Mouse (Mus musculus) heart, postnatal 10 days (tissue): Measurements from ENCODE around the gene Hist1h4b. TPM values are rescaled to one million over a fixed set of nuclear protein-coding genes. Genes with fewer than 3 reads are reported as not detected.

Experiments
- DNase-seq, 2 experiments: peaks; one replicate each; pipeline ENCODE4 v3.0.0; 2021
- intact Hi-C: fragments of 180-260 bp; cut with DNase I; formaldehyde crosslinking; loops from one replicate; pipeline ENCODE4 v1.15.1; 2025
- total RNA-seq, 2 experiments: library from RNA; stranded (reverse); gene quantifications; 2 replicates each; pipeline ENCODE4 v1.2.3; 2021

Gene Hist1h4b
- total RNA-seq, 2 experiments from 2014 or later, result 130 to 151 TPM

DNA sequence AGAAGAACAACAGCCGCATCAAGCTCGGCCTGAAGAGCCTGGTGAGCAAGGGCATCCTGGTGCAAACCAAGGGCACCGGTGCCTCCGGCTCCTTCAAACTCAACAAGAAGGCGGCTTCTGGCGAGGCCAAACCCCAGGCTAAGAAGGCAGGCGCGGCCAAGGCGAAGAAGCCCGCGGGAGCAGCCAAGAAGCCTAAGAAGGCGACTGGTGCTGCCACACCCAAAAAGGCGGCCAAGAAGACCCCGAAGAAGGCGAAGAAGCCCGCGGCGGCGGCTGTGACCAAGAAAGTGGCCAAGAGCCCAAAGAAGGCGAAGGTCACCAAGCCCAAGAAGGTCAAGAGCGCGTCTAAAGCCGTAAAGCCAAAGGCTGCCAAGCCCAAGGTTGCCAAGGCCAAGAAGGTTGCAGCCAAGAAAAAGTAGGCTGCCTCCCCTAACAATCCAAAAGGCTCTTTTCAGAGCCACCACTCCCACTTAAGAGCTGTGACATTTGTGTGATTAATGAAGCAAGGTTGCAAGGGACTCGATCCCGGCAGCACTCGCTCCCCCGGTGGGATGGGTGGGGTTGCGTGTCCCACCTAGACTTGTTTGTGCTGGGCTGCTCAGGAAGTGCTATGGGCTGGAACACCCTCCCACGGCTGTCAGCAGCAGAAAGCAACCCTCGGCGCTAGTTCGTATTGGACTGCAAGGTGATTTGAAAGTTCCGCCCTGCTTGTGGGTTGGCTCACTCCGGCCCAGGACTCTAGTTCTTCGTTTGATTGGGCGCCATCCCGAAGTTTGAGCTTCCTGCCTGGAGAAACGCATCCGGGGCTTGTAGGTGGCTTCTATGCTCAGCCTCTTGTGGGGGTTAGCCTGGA lies 17.5 kb upstream of the Hist1h4b start:
- peak; percentile 94 to 97 for DNase-seq
- intact Hi-C loops, result loop anchor here (5.0 to 10.0 kb wide), 3 partner anchors 54 to 307 kb away; partner anchors contain the start of genes Hist1h1e, Hist1h2ac, Hist1h2bc and Hist1h2be

DNA sequence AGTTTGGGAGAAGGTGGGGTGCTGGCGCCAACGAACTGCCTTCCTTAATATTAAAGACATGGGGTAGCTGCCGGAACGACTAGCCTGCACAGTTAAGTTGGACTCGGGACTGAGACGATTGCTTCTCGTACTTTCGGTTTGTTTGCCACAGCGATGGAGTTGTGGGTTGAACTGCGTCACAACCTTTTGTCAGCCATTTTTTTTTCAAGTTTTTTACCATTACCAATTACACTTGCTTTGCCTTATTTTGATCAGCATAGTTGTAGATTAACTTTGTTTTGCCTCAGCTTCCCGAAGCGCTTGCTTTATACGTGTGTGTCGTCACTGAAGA lies 16.9 kb upstream of the Hist1h4b start:
- intact Hi-C loops, result loop anchor here (5.0 to 10.0 kb wide), 6 partner anchors 55 to 1915 kb away; partner anchors contain the start of genes Hist1h1e, Hist1h2ac, Hist1h2af and Hist1h2bc
- DNase-seq, result no peak

DNA sequence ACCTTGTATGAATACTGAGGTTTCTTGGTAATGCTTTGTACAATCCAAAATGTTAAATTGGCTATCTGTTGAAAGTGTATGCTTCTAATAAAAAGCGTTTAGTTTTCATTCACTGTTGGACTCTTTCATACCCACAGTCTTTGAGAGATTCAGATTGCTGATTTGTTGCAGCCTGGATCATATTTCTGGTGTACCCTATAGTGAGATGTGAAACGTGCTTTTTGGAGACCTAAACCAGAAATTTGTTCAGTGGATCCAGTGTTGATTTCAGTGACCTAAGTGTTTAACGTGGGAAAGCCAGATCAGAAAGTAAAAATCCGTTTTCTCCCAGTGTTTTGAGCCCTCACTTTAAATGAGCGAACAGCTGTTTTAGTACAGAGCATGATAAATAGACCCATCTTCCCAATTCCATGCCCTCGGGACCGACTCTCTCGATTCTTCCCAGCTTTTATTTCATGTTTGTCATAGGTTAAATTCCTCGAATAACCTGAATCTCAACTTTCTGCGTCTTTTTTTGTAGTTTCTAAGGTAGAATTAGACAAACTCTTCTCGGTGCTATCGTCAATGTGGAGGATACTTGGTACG lies 16.5 kb upstream of the Hist1h4b start:
- DNase-seq, result no peak
- intact Hi-C loops, result loop anchor here (5.0 to 10.0 kb wide), 3 partner anchors 158 to 1916 kb away; partner anchors contain the start of genes Hist1h2af, Hist1h3g, Hist1h4d and Hist1h4h

DNA sequence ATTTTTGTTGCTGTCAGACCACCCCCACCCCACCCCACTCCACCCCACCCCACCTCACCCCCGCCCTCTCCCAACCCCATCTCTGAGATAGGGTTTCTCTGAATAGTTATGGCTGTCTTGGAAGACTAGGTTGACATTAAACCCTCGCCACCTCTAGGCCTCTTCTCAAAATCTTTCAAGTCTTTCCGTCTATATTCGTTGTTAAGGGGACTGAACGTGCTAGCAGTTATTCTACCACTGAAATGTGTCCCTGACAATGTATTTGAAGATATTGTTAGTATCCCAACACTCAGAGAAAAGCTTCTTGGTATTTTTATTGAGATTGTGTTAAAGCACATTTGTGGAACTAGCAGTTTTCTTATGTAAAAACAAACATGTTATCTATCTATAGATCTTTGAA lies 15.9 kb upstream of the Hist1h4b start:
- intact Hi-C loops, result loop anchor here (5.0 to 10.0 kb wide), 3 partner anchors 159 to 1916 kb away; partner anchors contain the start of genes Hist1h2af, Hist1h3g, Hist1h4d and Hist1h4h
- no peak for DNase-seq

DNA sequence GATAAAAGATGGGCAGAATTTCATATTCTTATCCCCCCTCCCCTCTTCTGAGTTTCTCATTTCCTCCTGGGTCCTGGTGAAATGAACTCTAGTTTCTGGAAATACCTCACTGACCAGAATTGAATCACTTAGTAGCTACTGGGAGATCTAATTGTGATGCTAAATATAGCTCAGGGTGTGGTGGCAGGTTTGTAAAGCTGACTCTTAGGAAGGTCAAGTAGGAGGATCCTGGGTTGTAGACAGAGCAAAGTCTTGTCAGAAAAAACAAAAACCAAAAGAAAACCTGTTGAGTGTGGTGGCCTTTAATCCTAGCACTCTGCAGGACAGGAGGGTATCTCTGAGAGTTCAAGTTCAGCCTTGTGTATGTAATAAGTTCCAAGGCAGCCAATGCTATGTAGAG lies 14.8 kb upstream of the Hist1h4b start:
- intact Hi-C loops, result loop anchor here (5.0 to 10.0 kb wide), 3 partner anchors 160 to 1917 kb away; partner anchors contain the start of genes Hist1h2af, Hist1h3g, Hist1h4d and Hist1h4h
- DNase-seq, result no peak

DNA sequence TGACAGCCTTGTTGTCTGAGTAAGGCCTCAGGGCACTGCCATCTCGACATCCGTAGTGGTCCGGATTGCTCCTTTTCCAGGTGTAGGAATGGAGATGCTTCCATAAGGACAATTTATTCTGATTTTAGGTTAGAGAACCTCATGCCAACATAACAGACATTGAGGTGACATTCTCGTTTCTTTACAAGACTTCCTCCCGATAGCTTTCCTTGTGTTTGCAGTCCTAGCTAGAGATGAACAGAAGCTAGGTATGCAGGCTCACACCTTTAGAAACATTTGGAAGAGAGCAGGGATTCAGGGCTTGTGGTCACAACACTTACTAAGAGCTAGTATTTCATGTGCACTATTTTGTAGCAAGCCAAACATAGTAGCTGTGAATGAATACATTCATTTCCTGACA lies 13.6 kb upstream of the Hist1h4b start:
- intact Hi-C loops, result loop anchor here (5.0 to 10.0 kb wide), 3 partner anchors 161 to 1918 kb away; partner anchors contain the start of genes Hist1h2af, Hist1h3g, Hist1h4d and Hist1h4h
- no peak for DNase-seq

DNA sequence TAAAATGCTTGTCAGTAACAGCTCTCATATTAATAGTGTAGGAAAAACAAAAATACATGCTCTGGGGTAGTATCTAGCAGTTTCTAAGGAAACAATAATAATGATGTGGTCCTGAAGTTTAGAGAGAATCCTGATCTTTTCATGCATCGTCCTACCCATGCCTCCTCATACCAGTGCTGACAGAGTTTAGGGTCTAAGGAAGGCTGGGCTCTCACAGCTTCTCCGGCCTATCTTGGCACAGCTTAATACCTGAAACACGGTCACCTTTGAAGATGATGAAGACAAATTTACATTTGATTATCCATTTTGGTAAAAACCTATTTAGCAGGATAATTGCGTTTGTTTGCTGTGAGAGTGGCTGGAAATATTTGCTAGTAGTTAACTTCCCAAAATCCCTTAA lies 12.8 kb upstream of the Hist1h4b start:
- intact Hi-C loops, result loop anchor here (5.0 to 10.0 kb wide), 3 partner anchors 162 to 1919 kb away; partner anchors contain the start of genes Hist1h2af, Hist1h3g, Hist1h4d and Hist1h4h
- DNase-seq, result no peak

DNA sequence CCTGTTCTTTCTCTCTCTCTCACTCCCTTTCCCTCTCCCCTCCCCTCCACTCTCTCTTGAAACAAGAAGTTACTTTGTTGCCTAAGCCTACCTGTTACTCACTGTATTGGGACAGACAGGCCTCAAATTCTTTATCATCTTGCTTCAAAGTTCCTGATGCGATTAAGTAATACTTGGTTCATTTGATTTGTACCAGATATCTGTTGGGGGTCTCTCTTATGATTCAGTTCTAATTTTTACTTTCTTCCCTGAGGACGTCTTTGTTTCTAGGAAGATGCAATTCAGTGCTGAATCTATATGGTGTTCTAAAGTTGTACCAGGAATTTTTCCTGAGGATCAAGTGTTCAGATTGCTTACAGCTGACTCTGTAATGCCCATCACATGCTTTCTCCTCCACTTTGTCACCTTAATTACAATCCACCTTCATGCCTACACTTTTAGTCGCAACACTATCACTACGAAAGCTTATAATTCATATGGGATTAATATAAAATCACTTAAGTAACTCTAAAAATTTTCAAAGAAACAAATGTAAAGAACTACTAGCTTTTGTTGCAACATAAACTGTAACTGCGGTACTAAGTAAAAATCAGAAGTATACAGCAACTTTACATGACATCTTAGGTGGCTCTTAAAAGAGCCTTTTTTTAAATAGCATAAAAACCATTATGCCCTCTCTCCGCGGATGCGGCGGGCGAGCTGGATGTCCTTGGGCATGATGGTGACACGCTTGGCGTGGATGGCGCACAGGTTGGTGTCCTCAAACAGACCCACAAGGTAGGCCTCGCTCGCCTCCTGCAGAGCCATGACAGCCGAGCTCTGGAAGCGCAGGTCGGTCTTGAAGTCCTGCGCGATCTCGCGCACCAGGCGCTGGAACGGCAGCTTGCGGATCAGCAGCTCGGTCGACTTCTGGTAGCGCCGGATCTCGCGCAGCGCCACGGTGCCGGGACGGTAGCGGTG lies 12.1 kb upstream of the Hist1h4b start:
- DNase-seq, result no peak
- intact Hi-C loops, result loop anchor here (5.0 to 10.0 kb wide), 4 partner anchors 162 to 1920 kb away; partner anchors contain the start of genes Hist1h2af, Hist1h2ag, Hist1h2bj and Hist1h3g

DNA sequence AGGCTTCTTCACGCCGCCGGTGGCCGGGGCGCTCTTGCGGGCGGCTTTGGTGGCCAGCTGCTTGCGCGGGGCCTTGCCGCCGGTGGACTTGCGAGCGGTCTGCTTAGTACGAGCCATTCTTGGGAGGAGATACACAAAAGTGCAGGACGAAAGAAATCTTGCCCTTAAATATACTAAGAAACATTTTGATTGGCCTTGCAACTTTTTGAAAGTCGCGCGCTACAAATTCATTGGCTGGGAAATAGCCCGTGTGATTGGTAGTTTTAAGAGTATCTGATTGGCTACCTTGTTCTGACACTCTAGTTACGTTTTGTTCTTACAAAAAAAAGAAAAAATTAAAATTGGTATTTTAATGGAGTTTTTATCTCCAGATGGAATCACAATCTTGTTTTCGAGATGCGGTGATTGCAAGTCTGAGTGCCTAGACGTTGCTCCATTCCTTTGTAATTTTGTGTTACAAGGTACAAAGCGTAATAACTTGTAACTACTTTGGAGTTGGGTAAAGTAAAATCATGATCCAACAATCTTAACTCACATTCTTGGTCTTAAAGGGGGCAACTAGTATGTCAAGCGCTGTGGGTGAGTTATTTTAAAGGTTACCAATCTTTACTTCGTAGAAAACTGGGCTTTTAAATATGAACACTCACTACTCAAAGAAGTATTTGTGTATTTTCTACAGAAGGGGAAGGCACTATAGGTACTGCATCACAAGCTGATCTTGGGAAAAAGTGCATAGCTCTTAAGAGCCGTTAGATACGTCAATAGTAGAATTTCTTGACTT lies 11.2 kb upstream of the Hist1h4b start, which contains the start of gene Hist1h3c:
TSS of gene Hist1h3c (minus strand) at position 222 of the 781 bp plus-strand sequence.
- intact Hi-C loops, result loop anchor here (5.0 to 10.0 kb wide), 3 partner anchors 211 to 1921 kb away; partner anchors contain the start of genes Hist1h2af, Hist1h2ag, Hist1h2bj and Hist1h3g
- peak; percentile 90 to 92 for DNase-seq

DNA sequence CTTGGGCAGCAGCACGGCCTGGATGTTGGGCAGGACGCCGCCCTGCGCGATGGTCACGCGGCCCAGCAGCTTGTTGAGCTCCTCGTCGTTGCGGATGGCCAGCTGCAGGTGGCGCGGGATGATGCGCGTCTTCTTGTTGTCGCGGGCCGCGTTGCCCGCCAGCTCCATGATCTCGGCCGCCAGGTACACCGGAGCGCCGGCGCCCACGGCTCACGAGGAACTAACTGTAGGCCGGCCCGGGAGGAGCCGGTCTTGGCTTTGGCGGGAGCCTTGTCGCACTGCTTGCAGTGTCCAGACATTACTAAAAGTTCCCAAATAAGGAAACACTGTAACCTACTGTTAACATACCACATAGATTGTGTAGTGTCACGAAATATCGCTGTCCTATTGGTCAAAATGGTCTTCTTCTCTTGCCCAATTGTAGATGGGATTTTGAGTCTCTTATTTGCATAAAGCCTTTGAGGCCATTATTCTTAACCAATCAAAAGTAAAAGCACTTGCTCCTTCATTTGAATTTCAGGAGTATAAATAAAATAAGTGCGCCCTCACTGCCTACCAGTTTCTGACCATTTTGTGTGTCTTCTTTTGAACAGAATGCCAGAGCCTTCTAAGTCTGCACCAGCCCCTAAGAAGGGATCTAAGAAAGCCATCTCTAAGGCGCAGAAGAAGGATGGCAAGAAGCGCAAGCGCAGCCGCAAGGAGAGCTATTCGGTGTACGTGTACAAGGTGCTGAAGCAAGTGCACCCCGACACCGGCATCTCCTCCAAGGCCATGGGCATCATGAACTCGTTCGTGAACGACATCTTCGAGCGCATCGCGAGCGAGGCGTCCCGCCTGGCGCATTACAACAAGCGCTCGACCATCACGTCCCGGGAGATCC lies 10.4 kb upstream of the Hist1h4b start, which contains the start of gene Hist1h2bb:
TSS of gene Hist1h2bb (plus strand) at position 534 of the 880 bp plus-strand sequence.
- DNase-seq, result peak; percentile 82
- intact Hi-C loops, result loop anchor here (5.0 to 10.0 kb wide), 3 partner anchors 212 to 1922 kb away; partner anchors contain the start of genes Hist1h2af, Hist1h2ag, Hist1h2bj and Hist1h3g

DNA sequence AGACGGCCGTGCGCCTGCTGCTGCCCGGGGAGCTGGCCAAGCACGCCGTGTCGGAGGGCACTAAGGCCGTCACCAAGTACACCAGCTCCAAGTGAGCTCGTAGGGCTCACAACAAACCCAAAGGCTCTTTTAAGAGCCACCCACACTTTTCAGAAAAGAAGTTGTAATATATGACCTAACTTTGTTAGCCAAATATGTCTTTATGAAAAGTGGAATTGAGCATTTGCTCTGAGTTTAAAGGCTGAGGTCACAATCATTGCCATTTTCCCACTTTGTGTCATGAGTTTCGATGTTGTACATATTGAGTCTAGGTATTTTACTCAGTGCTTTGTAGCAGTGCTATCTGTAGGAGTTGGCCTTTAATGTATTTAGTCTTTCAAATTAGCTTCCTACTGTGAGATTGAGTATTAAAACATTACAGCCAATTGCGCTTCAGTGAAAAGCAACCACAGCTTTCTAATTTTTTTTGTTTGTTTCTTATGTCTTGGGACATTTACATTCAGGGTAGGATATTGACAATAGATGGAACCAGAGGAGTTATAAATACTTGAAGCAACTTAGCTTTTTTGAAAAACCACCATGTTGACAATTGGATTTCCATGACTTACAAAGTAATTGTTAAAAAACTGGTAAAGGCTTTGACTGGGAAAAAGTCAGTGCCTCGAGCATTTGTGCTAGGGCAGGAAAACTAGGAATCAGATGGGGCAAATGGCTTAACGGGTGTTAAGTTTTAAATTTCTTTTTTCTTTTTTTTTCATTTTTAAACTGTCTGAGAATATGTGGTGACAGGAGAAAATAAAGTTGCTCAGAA lies 9.5 kb upstream of the Hist1h4b start:
- intact Hi-C loops, result loop anchor here (5.0 to 10.0 kb wide), 3 partner anchors 212 to 1922 kb away; partner anchors contain the start of genes Hist1h2af, Hist1h2ag, Hist1h2bj and Hist1h3g
- no peak for DNase-seq

DNA sequence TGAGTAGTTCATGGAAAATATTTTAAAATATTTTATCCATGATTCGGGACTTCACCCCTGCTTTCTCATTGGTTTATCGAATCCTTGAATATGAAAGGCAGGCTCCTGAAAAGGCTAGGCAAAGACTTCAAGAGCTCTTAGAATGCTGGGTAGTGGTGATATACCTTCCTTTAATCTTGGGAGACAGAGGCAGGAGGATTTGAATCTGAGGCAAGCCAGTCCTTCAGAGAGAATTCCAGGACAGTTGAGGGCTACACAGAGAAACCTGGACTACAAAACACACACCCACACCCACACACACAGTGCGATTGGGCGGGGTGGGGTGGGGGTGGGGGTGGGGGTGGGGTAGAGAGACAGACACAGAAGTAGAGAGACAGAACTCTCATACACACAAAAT lies 8.9 kb upstream of the Hist1h4b start:
- no peak for DNase-seq
- intact Hi-C loops, result loop anchor here (5.0 to 10.0 kb wide), 3 partner anchors 213 to 1923 kb away; partner anchors contain the start of genes Hist1h2af, Hist1h2ag, Hist1h2bj and Hist1h3g

DNA sequence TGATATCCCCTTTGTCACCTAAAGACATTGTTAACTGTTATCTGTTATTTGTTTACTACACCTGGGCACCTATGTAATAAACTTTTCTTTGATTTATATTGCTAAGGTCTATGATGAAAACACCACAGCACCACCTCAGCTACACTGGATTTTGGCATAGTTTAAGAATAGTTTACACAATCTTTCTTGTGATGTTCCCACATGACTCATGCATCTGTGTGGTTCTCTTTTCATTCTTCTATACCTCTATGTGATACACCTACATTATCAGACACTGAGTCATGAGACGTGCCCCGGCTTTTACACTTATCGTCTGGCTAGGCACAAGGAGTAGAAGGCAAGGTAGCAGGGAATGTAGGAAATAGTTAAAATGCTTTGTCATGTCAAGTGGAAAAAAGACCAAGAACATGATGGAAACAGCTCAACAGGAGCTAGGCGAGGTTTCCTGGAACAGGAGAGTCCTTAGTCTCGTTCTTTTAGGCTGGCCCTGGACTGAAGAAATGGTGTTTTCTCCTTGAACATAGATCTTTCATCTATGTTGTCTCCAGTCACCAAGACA lies 7.2 kb upstream of the Hist1h4b start:
- intact Hi-C loops, result loop anchor here (5.0 to 10.0 kb wide), 4 partner anchors 215 to 1995 kb away; partner anchors contain the start of genes Hist1h2af, Hist1h2ag, Hist1h2ak and Hist1h2bj
- no peak for DNase-seq

DNA sequence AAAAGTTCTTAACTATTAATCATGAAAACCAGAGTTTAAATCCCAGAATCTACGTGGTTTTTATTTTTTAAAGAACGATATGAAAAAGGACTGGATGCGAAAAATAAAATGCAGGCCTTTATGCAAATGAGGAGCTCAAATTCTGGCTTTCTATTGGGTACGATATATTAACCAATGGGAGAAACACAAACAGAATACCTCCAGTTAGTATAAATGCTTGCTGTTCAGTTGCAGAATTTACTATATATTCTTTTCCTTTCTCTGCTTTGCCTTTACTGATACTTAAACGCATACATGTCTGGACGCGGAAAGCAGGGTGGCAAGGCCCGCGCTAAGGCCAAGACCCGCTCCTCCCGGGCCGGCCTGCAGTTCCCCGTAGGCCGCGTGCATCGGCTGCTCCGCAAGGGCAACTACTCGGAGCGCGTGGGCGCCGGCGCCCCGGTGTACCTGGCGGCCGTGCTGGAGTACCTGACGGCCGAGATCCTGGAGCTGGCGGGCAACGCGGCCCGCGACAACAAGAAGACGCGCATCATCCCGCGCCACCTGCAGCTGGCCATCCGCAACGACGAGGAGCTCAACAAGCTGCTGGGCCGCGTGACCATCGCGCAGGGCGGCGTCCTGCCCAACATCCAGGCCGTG lies 5.9 kb upstream of the Hist1h4b start, which contains the start of gene Hist1h2ab:
TSS of gene Hist1h2ab (plus strand) at position 288 of the 639 bp plus-strand sequence.
- DNase-seq, result peak; percentile 59 to 69
- intact Hi-C loops, result loop anchor here (10.0 kb wide), 1 partner anchor 1996 kb away; the partner anchor contains the start of genes Hist1h2ak, Hist1h2bn and Hist1h4k

DNA sequence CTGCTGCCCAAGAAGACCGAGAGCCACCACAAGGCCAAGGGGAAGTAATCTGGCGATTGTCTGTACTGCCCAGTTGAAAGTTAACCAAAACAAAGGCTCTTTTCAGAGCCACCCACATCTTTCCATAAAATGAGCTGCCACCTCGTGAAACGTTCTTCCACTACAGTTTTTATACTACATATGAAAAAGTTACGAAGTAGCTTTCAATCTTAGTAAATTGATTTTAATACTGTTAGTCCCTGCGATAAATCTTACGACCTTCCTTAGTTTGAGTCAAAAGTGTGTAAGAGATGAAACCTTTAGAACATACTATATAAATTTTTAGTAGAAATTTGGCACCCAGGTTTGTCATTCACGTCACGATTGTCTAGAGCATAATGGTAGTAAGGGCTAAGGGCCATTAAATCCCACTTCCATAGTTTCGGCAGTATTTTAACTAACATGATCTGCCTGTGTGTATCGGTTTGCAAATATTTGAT lies 5.3 kb upstream of the Hist1h4b start:
- no peak for DNase-seq
- intact Hi-C loops, result loop anchor here (10.0 kb wide), 1 partner anchor 1997 kb away; the partner anchor contains the start of genes Hist1h2ak, Hist1h2bn and Hist1h4k
